Mouse (Mus musculus) heart, postnatal 36 days (tissue): ENCODE results near the gene Gm21977. TPM values are rescaled to one million over a fixed set of nuclear protein-coding genes. Genes with fewer than 3 reads are reported as not detected.
"Not testable (repeated sequence)": the region's sequence is repeated elsewhere in the genome, so short reads cannot be mapped to it uniquely, and the experiment has no call there.

ENCODE experiments used
- DNase-seq, 2 experiments: peaks; one replicate each; pipeline ENCODE4 v3.0.0; 2021 to 2022
- intact Hi-C: fragments of 180-260 bp; cut with DNase I; formaldehyde crosslinking; loops from one replicate; pipeline ENCODE4 v1.15.1; 2025
- total RNA-seq, 2 experiments: library from RNA; stranded (reverse); gene quantifications; 2 replicates each; pipeline ENCODE4 v1.2.3; 2021

Gene Gm21977
- not detected for total RNA-seq

DNA sequence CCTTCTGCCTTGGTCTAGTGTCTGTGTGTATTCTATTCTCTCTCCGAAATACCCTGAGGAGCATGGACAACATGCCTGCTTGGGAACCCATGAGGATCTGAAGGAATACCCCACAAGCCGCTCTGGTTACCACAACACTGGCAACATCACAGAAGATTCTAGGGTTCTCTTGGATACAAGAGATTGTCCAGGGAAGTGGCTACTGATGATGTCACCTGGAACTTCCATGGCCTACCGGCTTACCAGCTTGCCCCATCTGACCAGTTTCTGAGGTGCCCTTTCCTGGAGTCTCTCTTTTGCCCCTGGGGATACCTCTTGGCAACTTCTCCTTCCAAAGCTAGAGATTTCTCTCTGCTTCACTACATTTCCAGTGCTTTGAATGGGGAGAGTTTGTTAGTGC lies at the start of gene Gm21977:
TSS of gene Gm21977 (minus strand) at position 101 of the 400 bp plus-strand sequence.
- DNase-seq, intact Hi-C loops: not testable (repeated sequence)

Other genes with a start within 250 kb of the Gm21977 start
- gene Gm3633, start 211.6 kb downstream of the Gm21977 start, total RNA-seq, result not detected
- not detected for gene Gm10378, start 197.5 kb downstream of the Gm21977 start, total RNA-seq
- not detected for gene Gm3015, start 84.7 kb downstream of the Gm21977 start, total RNA-seq
- not detected for gene Gm10377, start 55.5 kb downstream of the Gm21977 start, total RNA-seq
- not detected for gene Gm8082, start 140.1 kb upstream of the Gm21977 start, total RNA-seq
- gene Gm10376, start 162.2 kb upstream of the Gm21977 start, total RNA-seq, result not detected
- gene Gm8094, start 223.2 kb upstream of the Gm21977 start, total RNA-seq, result not detected
- gene Gm8104, start 247.1 kb upstream of the Gm21977 start, total RNA-seq, result not detected